Mouse (Mus musculus) ZHBTc4 (cell line): Measurements from ENCODE around the gene Rasip1.

Experiments
- DNase-seq: peaks from one replicate; pipeline ENCODE4 v3.0.0-alpha.2; 2011; ENCODE audit warnings: low read depth, low spot score

The Rasip1 gene

GRCm38 (mm10) chr7:45627261-45627660, at the start of gene Rasip1:
TSS of gene Rasip1 (plus strand) at chr7:45627488.
- DNase-seq = no peak

DNA sequence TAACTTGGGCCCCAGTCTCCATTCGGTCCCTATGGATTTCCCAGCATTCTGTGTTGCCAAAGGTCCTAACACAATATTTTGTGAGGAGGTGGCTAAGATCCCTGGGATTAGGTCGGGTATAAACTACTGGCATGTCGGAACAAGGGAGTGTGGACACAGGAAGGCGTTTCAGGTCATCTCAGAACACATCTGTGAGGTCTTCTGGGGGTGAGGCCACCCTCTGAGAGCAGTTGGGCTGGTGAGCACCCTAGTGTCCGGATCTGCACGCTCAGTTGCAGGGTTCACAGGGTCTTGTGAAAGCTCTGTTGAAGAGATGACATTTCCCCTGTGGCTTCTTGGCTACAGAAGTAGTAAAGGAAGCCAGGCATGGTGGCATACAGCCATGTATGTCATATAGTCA, 41.4 kb upstream of the Rasip1 start:
- DNase-seq = no peak

DNA sequence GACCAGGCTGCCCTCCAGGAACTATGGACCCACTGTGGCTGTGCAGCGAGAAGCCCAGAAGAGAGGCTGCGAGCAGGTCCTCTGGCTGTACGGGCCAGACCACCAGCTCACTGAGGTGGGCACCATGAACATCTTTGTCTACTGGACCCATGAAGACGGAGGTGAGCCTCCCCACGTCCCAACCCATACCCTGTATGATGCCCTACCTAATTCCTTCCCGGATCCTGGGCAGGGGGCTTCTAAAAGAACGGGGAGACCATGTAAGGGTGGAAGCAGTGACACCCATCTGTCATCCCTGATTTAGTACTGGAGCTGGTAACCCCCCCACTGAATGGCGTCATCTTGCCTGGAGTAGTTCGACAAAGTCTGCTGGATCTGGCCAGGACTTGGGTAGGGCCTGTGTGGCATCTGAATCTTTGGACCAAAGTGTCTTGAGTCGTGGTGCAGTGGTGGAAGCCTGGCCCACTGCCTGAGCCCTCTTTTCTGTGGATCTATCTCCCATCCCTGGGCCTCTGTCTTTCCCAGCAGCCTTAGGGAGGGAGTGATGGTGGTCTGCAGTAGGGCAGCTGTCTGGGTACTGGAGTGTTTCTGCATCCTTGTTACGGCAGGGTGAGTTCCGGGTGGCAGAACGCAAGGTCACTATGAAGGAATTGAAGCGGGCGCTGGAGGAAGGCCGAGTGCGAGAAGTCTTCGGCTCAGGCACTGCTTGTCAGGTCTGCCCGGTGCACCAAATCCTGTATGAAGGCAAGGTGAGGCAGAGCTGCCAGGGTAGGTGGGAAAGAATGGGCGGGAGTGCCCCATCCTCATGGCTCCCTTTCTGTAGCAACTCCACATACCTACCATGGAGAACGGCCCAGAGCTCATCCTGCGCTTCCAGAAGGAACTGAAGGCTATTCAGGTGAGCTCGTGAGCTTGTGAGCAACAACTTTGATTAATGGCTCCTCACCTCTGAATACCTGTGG, 39.4 kb upstream of the Rasip1 start:
- DNase-seq = no peak

GRCm38 (mm10) chr7:45589173-45589572, 38.1 kb upstream of the Rasip1 start:
- DNase-seq = peak; percentile 96

GRCm38 (mm10) chr7:45589898-45590297, 37.4 kb upstream of the Rasip1 start:
- DNase-seq = no peak

DNA sequence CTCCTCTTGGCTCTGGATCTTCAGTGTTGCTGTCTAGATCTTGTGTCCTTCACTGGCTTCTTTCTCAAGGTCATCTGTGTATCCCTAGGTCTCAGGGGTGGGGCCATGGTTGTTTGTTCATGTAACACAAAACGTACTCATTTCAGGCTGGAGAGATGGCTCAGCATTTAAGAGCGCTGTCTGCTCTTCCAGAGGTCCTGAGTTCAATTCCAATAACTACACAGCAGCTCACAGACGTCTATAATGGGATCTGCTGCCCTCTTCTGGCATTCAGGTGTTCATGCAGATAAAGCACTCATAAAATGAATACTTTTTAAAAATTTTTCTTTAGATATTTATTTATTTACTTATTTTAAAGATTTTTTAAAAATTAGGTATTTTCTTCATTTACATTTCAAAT, 36.4 kb upstream of the Rasip1 start:
- peak; percentile 52 for DNase-seq

DNA sequence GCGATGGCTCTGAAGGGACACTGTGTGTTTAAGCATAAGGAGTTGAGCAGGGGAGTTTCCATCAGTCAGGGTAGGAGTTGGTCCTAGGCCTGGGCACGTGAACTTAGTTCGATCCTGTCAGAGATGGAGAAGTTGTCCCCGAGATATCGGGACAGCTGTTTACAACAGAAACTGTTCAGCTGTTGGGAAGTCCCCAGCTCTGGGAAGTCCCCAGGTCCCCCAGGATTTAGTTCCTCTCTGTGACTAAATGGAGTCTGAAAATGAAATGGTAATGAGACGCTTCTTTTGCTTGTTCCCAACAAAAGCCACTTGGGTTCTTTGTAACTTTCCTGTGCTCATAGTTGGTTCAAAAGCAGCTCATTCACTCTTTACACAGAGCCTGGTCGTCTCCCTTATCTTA, 35.4 kb upstream of the Rasip1 start:
- no peak for DNase-seq

DNA sequence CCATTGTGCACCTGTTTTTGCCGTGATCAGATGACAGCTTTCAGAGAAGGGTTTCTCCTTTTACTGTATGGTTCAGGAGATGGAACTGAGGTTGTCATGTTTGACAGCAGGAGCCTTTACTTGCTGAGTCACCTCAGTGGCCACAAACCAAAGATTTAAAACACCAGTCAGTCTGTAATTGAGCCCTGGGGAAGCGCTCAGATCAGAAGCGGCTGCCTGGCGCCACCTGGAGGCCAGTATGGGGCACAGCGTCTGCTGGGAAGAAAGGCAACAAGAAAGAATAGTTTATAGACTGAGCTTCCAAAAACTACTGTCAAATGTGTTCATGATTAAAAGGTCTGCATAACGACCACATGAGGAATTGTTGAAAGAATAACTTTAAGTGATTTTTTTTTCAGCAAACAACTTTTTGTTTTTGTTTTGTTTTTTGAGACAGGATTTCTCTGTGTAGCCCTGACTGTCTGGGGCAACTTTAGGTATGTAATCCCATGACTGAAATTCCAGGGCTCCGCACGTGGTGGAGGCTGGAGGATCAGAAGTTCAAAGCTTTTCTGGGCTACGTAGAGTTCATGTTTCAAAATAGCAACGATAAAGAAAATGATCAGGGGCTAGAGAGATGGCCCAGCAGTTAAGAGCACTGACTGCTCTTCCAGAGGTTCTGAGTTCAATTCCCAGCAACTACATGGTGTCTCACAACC, 34.0 kb upstream of the Rasip1 start:
- DNase-seq = peak; percentile 89

- DNase-seq = peak; percentile 80
These were observed 32.1 kb upstream of the Rasip1 start for GRCm38 (mm10) chr7:45595176-45595575.

GRCm38 (mm10) chr7:45596107-45596506, 31.2 kb upstream of the Rasip1 start:
- DNase-seq = no peak

GRCm38 (mm10) chr7:45597013-45597412, 30.3 kb upstream of the Rasip1 start:
- no peak for DNase-seq

DNA sequence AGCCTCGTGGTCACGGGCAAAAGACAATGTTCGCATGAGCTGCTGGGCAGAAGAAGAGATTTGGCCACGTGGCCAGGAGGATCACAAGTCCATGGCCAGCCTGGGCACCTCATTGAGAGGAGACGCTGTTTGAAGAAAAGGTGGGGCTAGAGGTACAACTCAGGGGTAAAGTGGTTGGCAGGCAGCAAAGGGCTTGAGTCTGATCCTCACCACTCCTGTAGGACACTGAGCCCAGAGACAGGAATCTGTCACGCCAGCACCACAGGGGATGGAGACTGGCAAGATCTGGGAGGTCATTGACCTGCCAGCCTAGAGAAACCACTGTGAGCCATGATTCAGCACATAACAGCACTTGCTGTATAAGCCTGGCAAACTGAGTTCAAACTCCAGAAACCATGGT, 29.8 kb upstream of the Rasip1 start:
- no peak for DNase-seq

GRCm38 (mm10) chr7:45598960-45599879, 28.1 kb upstream of the Rasip1 start:
- DNase-seq = peak; percentile 66

DNA sequence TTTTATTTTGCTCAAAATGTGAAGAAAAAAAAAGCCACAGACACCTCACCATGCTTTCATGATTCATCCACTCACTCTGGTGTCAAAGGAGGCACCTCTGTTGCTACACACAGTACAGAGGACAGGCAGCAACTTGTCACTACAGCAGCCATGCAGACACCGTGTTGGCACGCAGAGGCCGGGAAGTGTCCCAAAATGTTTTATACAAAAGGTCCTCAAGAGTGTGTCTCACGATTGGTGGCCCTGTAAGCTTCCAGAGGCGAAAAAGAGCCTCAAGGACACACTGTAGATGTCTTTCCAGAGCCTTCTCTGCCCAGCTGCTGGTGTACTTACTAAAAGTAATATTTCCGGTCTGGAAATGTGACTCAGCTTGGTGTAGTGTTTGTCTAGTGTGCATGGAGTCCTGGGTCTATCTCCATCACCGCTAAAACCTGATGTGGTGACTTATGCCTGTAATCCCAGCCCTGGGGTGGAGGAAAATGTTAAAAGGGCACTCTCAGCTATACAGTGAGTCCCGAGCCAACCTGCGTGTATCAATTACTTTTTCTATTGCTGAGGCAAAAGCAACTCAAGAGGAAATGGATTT, 21.5 kb upstream of the Rasip1 start:
- DNase-seq = no peak

DNA sequence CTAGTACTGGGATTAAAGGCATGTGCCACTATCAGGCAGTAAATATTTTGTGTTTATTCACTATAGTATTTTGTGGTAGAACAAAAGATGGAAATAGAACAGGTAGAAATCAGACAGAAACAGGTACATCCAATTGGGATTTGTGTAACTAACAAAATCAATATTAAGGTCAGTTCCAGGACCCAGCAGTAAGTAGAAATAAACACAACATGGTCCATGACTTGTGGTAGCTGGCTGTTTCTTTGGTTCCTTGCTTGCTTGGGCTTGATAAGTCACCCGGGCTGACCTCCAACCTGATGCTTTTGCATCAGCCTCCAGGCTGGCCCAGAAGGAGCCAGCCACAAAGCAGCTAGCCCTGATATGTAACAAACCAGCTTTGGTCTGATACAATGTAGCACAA, 17.8 kb upstream of the Rasip1 start:
- DNase-seq = no peak

- no peak for DNase-seq
These were observed 11.0 kb upstream of the Rasip1 start for GRCm38 (mm10) chr7:45616277-45616676.

- DNase-seq = peak; percentile 29
These were observed 10.1 kb upstream of the Rasip1 start, which contains the start of gene Fut1 for GRCm38 (mm10) chr7:45617042-45617695. TSS of gene Fut1 (plus strand) at chr7:45617289.

DNA sequence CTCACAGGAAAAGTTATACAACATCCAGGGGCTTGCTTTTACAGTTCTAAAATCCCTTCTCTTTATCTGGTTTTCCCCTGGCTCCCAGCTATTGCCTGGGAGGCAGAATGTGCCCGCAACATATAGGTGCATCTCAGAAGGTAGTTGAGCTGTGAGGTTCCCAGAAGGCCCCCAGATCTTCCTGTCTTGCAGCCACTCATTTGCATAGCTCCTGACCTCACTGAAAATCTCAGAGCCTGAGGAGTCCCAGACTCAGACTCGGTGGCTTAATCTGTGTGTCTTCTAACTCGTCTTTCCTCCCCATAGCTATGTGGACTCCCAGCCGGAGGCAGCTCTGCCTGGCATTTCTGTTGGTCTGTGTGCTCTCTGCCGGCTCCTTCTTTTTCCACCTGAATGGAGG, 9.0 kb upstream of the Rasip1 start:
- DNase-seq = no peak

DNA sequence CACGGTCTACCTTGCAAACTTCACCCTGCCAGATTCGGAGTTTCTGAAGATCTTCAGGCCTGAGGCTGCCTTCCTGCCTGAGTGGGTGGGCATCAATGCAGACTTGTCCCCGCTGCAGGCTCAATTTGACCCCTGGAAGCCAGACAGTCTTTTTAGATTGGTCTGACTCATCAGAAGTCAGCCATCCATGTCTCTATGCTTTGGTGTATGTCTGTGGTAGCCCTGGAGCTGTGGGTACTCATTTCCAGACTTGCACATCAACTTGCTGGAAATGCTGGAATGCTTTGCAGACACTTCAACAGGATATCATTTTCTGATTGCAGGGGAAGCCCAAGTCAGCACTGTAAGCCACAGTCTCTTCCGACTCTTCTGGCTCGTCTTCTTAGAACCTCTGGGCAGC, 7.7 kb upstream of the Rasip1 start:
- DNase-seq = no peak

GRCm38 (mm10) chr7:45621443-45621842, 5.8 kb upstream of the Rasip1 start, which contains the start of gene Izumo1:
TSS of gene Izumo1 (plus strand) at chr7:45621811.
- DNase-seq = peak; percentile 88

GRCm38 (mm10) chr7:45623507-45623906, 3.8 kb upstream of the Rasip1 start:
- DNase-seq = no peak
